Mouse (Mus musculus): Measurements from ENCODE around the gene Dgat2. TPM values are rescaled to one million over a fixed set of nuclear protein-coding genes. Genes with fewer than 3 reads are reported as not detected.

Gene Dgat2
- polyA plus RNA-seq, 1 experiment from 2014 or later = 103 TPM

DNA sequence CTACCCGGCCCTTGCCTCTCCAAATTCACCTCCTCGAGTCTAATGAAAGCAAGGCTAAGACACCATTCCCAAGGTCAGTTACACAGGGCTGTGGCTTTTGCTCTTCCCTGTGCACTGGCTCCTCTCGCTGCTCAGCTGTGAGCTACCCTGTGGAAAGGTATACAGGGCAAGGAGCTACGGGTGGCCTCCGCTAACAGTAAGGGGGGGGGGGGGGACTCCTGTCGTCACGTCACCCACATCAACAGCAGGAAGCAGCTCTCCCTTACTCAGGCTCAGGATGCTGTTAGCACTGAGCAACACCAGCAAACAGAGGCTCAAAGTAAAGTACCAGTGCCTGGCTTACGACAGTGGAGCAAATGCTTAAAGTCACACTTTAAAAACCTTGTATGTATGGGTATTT is 29.8 kb downstream of the Dgat2 start:
- H3K4me1 ChIP-seq (ENCODE audit: control insufficient read depth, insufficient read depth, low read length) = peaks cover 15% of the 10 kb centered on the region
- H3K27ac ChIP-seq (ENCODE audit: low read length) = no peak overlapping the region
- WGBS = 69% methylated on average over 8 of the region's 8 CpGs
- no peaks in the 10 kb centered on the region for H3K36me3 ChIP-seq (ENCODE audit: control insufficient read depth, insufficient read depth, low read length)
- no peak overlapping the region for H3K9ac ChIP-seq (ENCODE audit: low read length)
- H3K4me2 ChIP-seq (ENCODE audit: low read depth, low read length) = no peak overlapping the region
- no peak overlapping the region for H3K4me3 ChIP-seq (replicated peaks; ENCODE audit: low read length)
- ATAC-seq (ENCODE audit: insufficient read depth, low FRiP score) = no peak
- no peaks in the 10 kb centered on the region for H3K9me3 ChIP-seq (replicated peaks; ENCODE audit: control insufficient read depth, low read length)
- H3K27me3 ChIP-seq (ENCODE audit: control insufficient read depth, insufficient read depth, low read length) = no peaks in the 10 kb centered on the region

DNA sequence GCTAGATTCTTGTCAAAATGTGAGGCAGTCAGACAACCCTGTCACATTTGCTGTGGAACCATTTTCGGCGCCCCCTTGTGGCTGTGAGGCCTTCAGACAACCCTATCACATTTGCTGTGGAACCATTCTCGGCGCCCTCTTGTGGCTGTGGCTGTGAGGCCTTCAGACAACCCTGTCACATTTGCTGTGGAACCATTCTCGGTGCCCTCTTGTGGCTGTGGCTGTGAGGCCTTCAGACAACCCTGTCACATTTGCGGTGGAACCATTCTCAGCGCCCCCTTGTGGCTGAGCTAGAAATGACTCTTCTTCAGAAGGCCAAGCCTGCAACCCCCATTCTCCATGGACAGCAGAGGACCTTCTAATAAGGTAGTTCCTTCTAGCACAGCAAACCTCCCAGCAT is 31.2 kb downstream of the Dgat2 start:
- peaks cover 13% of the 10 kb centered on the region for H3K4me1 ChIP-seq (ENCODE audit: control insufficient read depth, insufficient read depth, low read length)
- H3K9ac ChIP-seq (ENCODE audit: low read length) = no peak overlapping the region
- no peak overlapping the region for H3K4me2 ChIP-seq (ENCODE audit: low read depth, low read length)
- H3K27ac ChIP-seq (ENCODE audit: low read length) = no peak overlapping the region
- no peaks in the 10 kb centered on the region for H3K9me3 ChIP-seq (replicated peaks; ENCODE audit: control insufficient read depth, low read length)
- H3K4me3 ChIP-seq (replicated peaks; ENCODE audit: low read length) = no peak overlapping the region
- WGBS = 5% methylated on average over 7 of the region's 7 CpGs
- H3K27me3 ChIP-seq (ENCODE audit: control insufficient read depth, insufficient read depth, low read length) = no peaks in the 10 kb centered on the region
- peak; percentile 72 for ATAC-seq (ENCODE audit: insufficient read depth, low FRiP score)
- H3K36me3 ChIP-seq (ENCODE audit: control insufficient read depth, insufficient read depth, low read length) = no peaks in the 10 kb centered on the region

DNA sequence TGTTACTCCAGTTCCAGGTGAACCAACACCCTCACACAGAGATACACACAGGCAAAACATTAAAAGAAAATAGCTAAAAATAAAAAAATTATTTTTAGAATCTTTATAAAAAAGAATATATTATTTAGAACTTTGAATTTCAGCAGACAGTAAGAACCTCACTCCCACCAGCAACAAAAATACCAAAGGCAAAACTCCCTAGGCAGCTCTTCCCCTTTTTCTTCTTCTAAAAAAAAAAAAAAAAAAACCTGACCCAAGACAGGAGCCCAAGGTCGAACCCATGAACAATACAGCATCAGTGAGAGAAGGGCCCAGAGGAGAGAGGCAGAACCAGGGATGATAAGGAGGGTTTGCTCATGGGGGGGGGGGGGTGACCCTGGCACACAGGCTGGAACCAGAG is 33.5 kb downstream of the Dgat2 start:
- no peak for ATAC-seq (ENCODE audit: insufficient read depth, low FRiP score)
- no peak overlapping the region for H3K4me3 ChIP-seq (replicated peaks; ENCODE audit: low read length)
- no peak overlapping the region for H3K4me2 ChIP-seq (ENCODE audit: low read depth, low read length)

DNA sequence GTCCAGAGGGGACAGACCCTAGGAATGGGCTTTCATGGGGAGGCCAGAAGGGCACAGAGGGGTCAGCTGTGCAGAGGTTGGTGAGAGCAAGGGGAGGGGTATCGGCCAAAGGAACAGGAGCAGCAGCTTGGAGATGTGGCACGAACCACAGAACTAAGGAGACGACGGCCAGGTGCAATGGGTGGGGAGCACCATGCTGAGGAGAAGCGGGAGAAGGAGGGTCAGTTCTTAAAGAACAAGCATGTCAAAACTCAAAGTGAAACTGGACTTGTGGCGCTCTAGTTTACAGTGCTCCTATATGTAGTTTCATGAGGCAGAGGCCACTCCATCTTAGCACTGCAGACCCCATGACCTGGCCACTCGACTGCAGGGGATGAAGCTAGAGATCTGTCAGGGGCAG is 35.0 kb downstream of the Dgat2 start:
- no peak for ATAC-seq (ENCODE audit: insufficient read depth, low FRiP score)

More for the DNA sequence above, 33.5 kb downstream of the Dgat2 start:
- Histone ChIP-seq H3K27me3 (ENCODE audit: control insufficient read depth, insufficient read depth, low read length) (no peaks in the 10 kb centered on the region), H3K9me3 (replicated peaks; ENCODE audit: control insufficient read depth, low read length) (no peaks in the 10 kb centered on the region), H3K36me3 (ENCODE audit: control insufficient read depth, insufficient read depth, low read length) (no peaks in the 10 kb centered on the region), H3K27ac (ENCODE audit: low read length) (no peak overlapping the region), H3K4me1 (ENCODE audit: control insufficient read depth, insufficient read depth, low read length) (no peaks in the 10 kb centered on the region), H3K9ac (ENCODE audit: low read length) (no peak overlapping the region)
- 62% methylated on average over 1 of the region's 1 CpGs for WGBS

DNA sequence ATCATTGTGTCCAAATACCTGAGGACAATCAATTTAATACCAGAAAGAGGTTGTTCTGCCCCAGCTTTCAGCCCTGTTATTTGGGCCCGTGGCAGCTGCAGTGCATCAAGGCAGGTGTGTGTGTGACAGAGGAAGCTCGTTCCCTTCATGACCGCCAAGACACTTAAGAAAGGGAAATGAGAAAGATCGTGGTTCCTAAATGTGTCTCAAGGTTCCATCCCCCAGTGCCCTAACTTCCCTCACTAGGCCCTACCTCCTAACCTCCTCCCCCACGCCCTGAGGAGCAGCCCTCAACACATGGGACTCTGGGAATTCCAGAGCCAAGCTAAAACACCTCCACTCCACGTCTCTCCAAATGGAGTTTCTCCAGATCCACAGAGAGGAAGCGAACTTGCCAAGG is 35.6 kb downstream of the Dgat2 start:
- Histone ChIP-seq H3K27me3 (ENCODE audit: control insufficient read depth, insufficient read depth, low read length) (no peaks in the 10 kb centered on the region), H3K4me1 (ENCODE audit: control insufficient read depth, insufficient read depth, low read length) (no peaks in the 10 kb centered on the region), H3K27ac (ENCODE audit: low read length) (no peak overlapping the region), H3K4me3 (replicated peaks; ENCODE audit: low read length) (no peak overlapping the region), H3K4me2 (ENCODE audit: low read depth, low read length) (no peak overlapping the region), H3K9ac (ENCODE audit: low read length) (no peak overlapping the region), H3K9me3 (replicated peaks; ENCODE audit: control insufficient read depth, low read length) (no peaks in the 10 kb centered on the region), H3K36me3 (ENCODE audit: control insufficient read depth, insufficient read depth, low read length) (no peaks in the 10 kb centered on the region)
- no peak for ATAC-seq (ENCODE audit: insufficient read depth, low FRiP score)
- WGBS = 46% methylated on average over 7 of the region's 7 CpGs

More for the DNA sequence above, 35.0 kb downstream of the Dgat2 start:
- no peak overlapping the region for H3K4me3 ChIP-seq (replicated peaks; ENCODE audit: low read length)
- 75% methylated on average over 7 of the region's 7 CpGs for WGBS
- H3K4me2 ChIP-seq (ENCODE audit: low read depth, low read length) = no peak overlapping the region
- no peak overlapping the region for H3K27ac ChIP-seq (ENCODE audit: low read length)
- H3K27me3 ChIP-seq (ENCODE audit: control insufficient read depth, insufficient read depth, low read length) = no peaks in the 10 kb centered on the region
- H3K9ac ChIP-seq (ENCODE audit: low read length) = no peak overlapping the region
- no peaks in the 10 kb centered on the region for H3K9me3 ChIP-seq (replicated peaks; ENCODE audit: control insufficient read depth, low read length)
- no peaks in the 10 kb centered on the region for H3K36me3 ChIP-seq (ENCODE audit: control insufficient read depth, insufficient read depth, low read length)
- no peaks in the 10 kb centered on the region for H3K4me1 ChIP-seq (ENCODE audit: control insufficient read depth, insufficient read depth, low read length)

DNA sequence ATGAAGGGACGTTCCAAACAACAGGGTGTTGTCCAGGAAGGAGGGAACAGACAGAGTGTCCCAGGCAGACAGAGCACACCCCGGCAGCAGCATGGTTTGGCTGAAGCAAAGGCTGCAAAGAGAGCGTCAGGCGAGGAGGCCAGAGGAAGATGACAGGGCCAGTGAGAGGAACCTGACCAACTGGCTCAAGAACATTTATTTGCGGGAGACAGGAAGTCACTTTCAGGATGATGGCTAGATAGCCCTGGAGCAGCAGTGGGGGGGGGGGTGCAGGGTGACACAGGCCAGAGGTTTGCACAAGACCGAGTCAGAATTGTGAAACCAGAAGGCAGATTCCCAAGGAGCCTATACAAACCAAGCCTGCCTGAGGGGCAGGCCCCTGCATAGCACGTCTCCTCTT is 36.5 kb downstream of the Dgat2 start:
- peak overlapping the region; percentile 6 for H3K9ac ChIP-seq (ENCODE audit: low read length)
- no peak overlapping the region for H3K27ac ChIP-seq (ENCODE audit: low read length)
- H3K36me3 ChIP-seq (ENCODE audit: control insufficient read depth, insufficient read depth, low read length) = no peaks in the 10 kb centered on the region
- no peaks in the 10 kb centered on the region for H3K27me3 ChIP-seq (ENCODE audit: control insufficient read depth, insufficient read depth, low read length)
- H3K4me1 ChIP-seq (ENCODE audit: control insufficient read depth, insufficient read depth, low read length) = 0 out of 2 replicates have a peak, but pooled peaks cover 3% of the 10 kb centered on the region
- WGBS = 52% methylated on average over 7 of the region's 7 CpGs
- no peak overlapping the region for H3K4me2 ChIP-seq (ENCODE audit: low read depth, low read length)
- ATAC-seq (ENCODE audit: insufficient read depth, low FRiP score) = no peak
- no peaks in the 10 kb centered on the region for H3K9me3 ChIP-seq (replicated peaks; ENCODE audit: control insufficient read depth, low read length)
- H3K4me3 ChIP-seq (replicated peaks; ENCODE audit: low read length) = no peak overlapping the region

DNA sequence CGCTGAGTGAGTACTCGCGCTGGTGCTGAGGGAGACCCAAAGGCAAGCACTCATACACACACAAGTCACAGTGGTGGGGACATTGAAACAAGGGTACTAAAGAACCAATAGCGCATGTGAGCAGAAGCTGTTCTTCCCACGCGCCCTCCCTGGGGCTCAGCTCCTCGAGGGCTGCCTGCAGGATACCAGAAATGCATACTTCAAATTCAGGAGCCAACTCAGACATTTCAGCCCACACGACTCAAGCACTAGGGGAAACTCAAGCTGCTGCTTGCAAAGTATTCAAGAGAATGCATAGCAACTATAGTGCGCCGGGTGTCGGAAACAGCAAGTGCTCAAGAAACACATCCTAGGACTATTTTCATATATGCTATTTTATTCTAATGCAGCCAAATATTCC is 37.9 kb downstream of the Dgat2 start:
- H3K4me1 ChIP-seq (ENCODE audit: control insufficient read depth, insufficient read depth, low read length) = peaks cover 4% of the 10 kb centered on the region; the same call in 1 of the 2 replicates
- no peaks in the 10 kb centered on the region for H3K36me3 ChIP-seq (ENCODE audit: control insufficient read depth, insufficient read depth, low read length)
- no peak overlapping the region for H3K4me3 ChIP-seq (replicated peaks; ENCODE audit: low read length)
- 60% methylated on average over 11 of the region's 11 CpGs for WGBS
- H3K9ac ChIP-seq (ENCODE audit: low read length) = no peak overlapping the region
- no peaks in the 10 kb centered on the region for H3K27me3 ChIP-seq (ENCODE audit: control insufficient read depth, insufficient read depth, low read length)
- no peak overlapping the region for H3K4me2 ChIP-seq (ENCODE audit: low read depth, low read length)
- no peak overlapping the region for H3K27ac ChIP-seq (ENCODE audit: low read length)
- no peaks in the 10 kb centered on the region for H3K9me3 ChIP-seq (replicated peaks; ENCODE audit: control insufficient read depth, low read length)
- no peak for ATAC-seq (ENCODE audit: insufficient read depth, low FRiP score)

DNA sequence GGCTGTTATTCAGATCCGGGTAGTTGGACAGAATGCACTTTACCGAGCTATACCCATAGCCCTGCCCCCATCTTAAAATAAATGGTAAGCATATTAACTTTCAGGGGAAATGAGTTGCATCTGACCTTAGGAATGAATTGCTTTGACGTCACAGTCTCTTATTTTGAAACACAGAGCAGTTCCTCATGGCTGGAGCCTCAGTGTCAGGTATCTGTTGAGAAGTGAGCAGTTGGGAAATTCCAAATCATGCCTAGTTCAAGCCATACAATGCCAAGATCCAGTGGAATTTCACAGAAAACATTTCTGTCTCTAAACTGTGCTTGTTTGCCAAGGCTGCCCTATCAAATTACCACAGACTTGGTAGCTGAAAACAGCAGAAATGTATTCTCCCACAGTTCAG is 39.3 kb downstream of the Dgat2 start:
- Histone ChIP-seq H3K9ac (ENCODE audit: low read length) (no peak overlapping the region), H3K36me3 (ENCODE audit: control insufficient read depth, insufficient read depth, low read length) (no peaks in the 10 kb centered on the region), H3K4me3 (replicated peaks; ENCODE audit: low read length) (no peak overlapping the region), H3K27me3 (ENCODE audit: control insufficient read depth, insufficient read depth, low read length) (no peaks in the 10 kb centered on the region), H3K4me1 (ENCODE audit: control insufficient read depth, insufficient read depth, low read length) (peaks cover 10% of the 10 kb centered on the region), H3K9me3 (replicated peaks; ENCODE audit: control insufficient read depth, low read length) (no peaks in the 10 kb centered on the region), H3K27ac (ENCODE audit: low read length) (no peak overlapping the region), H3K4me2 (ENCODE audit: low read depth, low read length) (no peak overlapping the region)
- 63% methylated on average over 3 of the region's 3 CpGs for WGBS
- ATAC-seq (ENCODE audit: insufficient read depth, low FRiP score) = no peak

DNA sequence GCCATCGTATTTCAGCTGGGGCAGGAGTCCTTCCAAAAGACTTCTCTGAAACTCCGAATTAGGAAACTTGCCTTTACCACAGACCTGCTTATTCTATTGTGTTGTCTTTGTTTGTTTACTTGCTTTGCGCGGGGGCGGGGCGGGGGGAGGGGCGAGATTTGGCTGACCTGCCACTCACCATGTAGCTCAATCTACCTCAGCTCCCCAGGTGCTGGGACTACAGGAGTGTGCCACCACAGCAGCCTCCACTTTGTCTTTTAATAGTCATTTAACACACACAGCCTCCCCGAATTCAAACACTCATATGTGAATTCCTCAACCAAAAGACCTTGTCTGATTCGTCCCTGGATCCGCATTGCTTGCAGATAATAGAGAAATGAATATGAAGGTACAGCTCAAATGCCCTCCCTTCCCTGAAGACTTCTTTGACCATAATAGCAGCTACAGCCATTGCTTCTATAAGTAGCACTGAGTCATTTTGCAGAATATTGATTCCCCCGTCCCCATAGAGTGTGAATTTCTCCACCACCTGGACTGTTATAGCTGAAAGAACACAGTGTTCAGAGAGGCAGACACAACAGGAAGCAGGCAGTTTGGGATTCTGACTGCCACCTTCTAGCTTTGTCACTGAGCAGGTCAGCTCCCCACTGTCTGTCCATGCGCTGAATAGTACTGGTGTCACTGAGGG is 40.5 kb downstream of the Dgat2 start:
- Histone ChIP-seq H3K4me1 (ENCODE audit: control insufficient read depth, insufficient read depth, low read length) (peaks cover 10% of the 10 kb centered on the region), H3K27me3 (ENCODE audit: control insufficient read depth, insufficient read depth, low read length) (no peaks in the 10 kb centered on the region), H3K4me2 (ENCODE audit: low read depth, low read length) (peak overlapping the region; percentile 80), H3K9me3 (replicated peaks; ENCODE audit: control insufficient read depth, low read length) (no peaks in the 10 kb centered on the region), H3K4me3 (replicated peaks; ENCODE audit: low read length) (peak overlapping the region; percentile 65), H3K36me3 (ENCODE audit: control insufficient read depth, insufficient read depth, low read length) (no peaks in the 10 kb centered on the region), H3K27ac (ENCODE audit: low read length) (no peak overlapping the region), H3K9ac (ENCODE audit: low read length) (peak overlapping the region; percentile 67)
- ATAC-seq (ENCODE audit: insufficient read depth, low FRiP score) = no peak
- 34% methylated on average over 12 of the region's 12 CpGs for WGBS
